Mouse (Mus musculus) kidney, adult 8-10 months (tissue): ENCODE measurements around the gene Il1rl2.
"Not testable (repeated sequence)": the region's sequence is repeated elsewhere in the genome, so short reads cannot be mapped to it uniquely, and the experiment has no call there.

Source experiments
- DNase-seq, 2 experiments: peaks; one replicate each; pipeline ENCODE4 v3.0.0; 2022

Il1rl2 gene

DNA sequence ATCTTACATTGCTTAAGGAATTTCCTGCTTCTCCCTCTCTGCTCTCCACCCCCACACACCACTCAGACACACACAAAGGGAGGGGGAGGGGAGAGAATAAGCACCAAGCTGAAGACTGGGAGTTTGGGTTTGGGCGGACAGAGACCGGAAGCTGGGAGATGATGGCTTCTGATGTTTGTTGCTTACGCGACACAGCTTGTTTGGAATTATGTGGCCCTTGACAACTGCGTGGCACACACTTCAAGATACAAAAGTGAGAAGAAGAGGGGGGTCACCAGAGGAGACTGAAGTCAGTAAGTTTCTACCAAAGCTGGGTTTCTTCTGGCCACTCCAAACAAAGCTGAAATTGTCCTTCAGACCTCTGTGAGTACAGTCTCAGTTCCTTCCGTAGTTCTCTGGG, at the start of gene Il1rl2:
Gene Il1rl2 (plus strand): TSS at position 154 of the 400 bp plus-strand sequence.
- peak in 1 of 2 experiments; percentile 9 for DNase-seq

DNA sequence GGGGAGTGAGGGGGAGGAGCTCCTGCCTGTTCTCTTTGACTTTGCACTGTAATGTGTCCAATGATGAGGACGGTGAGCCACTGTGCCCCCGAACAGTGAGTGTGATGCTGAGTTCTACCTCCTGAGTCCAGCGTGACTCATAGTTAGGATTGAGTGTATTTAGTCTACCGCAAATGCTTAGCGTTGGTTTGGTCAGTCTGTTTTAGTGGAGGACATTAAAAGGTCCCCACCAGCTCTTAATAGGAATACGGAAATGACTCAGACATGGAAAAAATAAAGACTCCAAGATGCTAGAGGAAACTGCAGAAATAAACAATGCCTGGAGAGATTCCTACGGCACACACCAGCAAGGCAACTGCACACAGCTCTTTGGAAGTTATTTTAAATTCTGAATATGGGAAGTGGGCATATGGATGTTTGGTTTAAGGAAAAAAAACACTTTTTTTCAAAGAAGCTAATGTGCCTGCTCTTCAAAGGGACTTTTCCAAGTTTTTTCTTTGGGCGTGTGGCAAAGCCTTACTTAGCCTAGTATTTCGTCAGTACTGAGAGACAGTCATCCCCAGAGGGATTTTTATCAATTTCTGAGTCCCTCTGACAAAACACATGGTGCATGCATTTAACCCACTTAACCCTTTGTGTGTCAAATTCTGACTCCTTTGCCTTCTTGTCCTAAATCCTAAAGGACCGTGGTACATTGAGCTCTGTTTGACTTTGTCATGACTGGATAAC, 49.0 kb upstream of the Il1rl2 start:
- no peak for DNase-seq

DNA sequence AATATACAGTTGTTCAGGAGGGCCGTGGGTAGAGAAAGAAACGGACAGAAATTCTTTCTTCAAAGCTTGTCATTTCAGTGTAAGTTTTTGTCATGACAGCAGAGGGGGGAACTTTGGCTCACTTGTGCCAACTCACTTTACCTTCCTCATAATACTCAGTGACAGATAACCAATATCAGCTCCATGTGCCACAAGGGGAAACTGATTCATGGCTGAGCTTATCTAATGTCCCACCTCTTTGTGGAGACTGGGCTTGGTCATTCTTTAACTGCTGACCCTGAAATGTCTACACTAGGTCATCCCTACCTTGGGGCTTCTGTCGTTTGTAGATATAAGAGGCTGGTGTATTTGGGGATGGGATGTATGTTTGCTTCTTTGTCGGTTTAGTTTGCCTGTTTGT, 46.5 kb upstream of the Il1rl2 start:
- DNase-seq: no peak

DNA sequence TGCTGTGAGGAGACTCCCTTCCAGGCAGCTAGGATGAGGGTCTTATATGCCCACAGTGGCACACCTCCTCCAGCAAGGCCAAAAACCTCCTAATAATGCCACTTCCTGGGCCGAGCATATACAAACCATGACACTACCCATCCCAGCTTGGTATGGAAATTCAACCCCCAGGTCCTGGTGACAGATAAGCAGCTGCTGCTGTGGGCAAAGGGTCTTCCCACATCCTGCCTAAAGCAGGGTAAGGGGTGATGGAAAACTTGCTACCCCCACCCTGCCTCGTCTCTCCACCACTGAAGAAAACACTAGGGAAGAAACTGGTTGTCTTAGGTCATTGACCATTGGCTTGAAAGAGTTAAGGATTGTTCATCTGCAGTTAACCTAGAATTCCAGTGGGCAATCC, 45.7 kb upstream of the Il1rl2 start:
- DNase-seq: no peak

GRCm38 (mm10) chr1:40279182-40279743, 45.1 kb upstream of the Il1rl2 start:
- no peak for DNase-seq

GRCm38 (mm10) chr1:40281950-40282349, 42.5 kb upstream of the Il1rl2 start:
- no peak for DNase-seq

DNA sequence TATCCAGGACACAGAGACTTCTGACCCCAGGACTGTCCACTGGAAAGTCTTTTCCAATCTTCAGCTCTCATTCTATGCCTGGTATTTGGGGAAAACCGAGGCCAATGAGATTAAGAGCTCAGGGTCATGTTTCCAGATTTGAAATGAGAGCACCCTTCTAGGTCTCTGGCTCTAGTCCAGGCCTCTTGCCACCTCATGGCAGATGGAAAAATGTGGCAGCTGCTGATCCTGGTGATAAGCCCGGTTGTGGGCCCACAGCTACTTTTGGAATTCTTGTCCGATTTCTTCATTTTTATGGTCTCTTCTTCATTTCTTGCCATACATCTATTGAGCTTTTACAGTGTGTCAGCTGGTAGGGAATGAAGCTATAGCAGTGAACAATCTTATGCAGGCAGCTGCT, 42.0 kb upstream of the Il1rl2 start:
- no peak for DNase-seq

GRCm38 (mm10) chr1:40283995-40284394, 40.4 kb upstream of the Il1rl2 start:
- DNase-seq: no peak

- DNase-seq: no peak
Measured at GRCm38 (mm10) chr1:40290489-40291255, 33.7 kb upstream of the Il1rl2 start.

GRCm38 (mm10) chr1:40292231-40292630, 32.2 kb upstream of the Il1rl2 start:
- no peak for DNase-seq

GRCm38 (mm10) chr1:40293891-40294290, 30.5 kb upstream of the Il1rl2 start:
- no peak for DNase-seq

- no peak for DNase-seq
Measured at GRCm38 (mm10) chr1:40294824-40295223, 29.6 kb upstream of the Il1rl2 start.

- no peak for DNase-seq
Measured at GRCm38 (mm10) chr1:40298053-40298452, 26.4 kb upstream of the Il1rl2 start.

GRCm38 (mm10) chr1:40303179-40303866, 21.1 kb upstream of the Il1rl2 start:
- DNase-seq: no peak

DNA sequence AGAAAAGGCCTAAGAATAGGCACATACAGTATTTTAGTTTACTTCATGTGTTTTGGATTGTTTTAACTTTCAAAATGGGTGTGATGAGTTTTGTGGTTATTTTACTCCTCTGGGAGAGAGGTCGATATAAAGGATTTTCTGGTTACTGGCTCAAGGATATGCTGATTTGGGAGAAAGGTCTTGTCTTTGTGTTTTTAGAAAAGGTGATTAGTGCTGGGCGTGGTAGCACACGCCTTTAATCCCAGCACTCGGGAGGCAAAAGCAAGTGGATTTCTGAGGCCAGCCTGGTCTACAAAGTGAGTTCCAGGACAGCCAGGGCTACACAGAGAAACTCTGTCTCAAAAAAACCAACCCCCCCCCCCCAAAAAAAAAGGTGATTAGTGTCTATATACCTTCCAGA, 20.1 kb upstream of the Il1rl2 start:
- not testable (repeated sequence) for DNase-seq

DNA sequence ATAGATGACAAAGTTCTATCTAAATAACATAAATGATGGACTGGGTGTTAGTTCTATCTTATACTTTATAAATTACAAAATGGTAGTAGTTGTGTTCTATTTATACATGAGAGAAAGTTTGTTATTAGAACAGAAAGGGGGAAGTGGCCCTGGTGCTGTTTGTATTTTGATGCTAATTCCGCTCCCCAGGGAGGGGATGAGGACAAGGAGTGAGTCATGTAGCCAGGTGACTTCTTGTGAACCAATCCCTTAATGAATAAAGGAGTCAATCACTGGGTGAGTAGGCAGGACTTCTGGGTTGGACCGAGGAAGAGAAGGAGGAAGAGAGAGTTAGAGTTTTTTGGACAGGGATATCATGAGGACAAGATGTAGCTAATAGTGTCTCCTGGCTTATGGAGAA, 18.3 kb upstream of the Il1rl2 start:
- no peak for DNase-seq

DNA sequence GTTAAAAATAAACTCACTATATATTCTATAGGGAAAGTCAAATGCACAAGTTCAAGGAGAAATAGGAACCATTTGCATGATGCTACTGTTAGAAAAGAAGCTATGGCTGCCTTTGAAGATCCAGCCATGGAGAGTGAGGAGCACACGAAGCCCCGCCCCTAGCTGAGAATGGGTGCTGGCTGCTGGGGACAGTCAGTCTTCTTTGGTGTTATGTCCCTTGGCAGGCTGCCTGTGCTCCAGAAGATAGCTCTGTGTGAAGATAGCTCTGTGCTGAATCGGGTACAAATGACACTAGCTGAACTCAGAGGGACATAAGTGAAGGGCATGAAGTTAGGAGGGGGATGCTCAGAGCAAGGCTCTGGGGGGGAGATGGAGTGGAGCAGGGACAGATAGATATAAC, 13.3 kb upstream of the Il1rl2 start:
- DNase-seq: no peak

DNA sequence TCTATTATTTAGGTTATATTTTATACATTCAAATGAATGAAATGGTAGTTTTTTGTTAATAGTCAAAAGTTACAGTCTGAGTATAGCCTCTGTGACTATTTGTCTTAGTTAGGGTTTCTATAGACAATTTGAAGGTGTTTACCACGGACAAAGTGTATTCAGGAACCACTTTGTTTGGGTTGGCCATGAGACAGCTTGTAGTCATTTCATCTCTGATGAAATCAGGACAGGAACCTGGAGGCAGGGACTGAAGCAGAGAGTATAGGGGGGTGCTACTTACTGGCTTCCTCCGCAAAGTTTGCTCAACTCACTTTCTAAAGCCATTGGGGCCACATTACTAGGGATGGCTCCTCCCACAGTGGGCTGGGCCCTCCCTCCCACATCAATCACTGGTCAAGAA, 12.8 kb upstream of the Il1rl2 start:
- DNase-seq: no peak

GRCm38 (mm10) chr1:40314016-40314415, 10.4 kb upstream of the Il1rl2 start:
- DNase-seq: peak in 1 of 2 experiments; percentile 4

- no peak for DNase-seq
Measured at GRCm38 (mm10) chr1:40317657-40318056, 6.8 kb upstream of the Il1rl2 start.

GRCm38 (mm10) chr1:40321824-40322223, 2.6 kb upstream of the Il1rl2 start:
- DNase-seq: no peak

- DNase-seq: no peak
Measured at GRCm38 (mm10) chr1:40322543-40322942, 1.9 kb upstream of the Il1rl2 start.

DNA sequence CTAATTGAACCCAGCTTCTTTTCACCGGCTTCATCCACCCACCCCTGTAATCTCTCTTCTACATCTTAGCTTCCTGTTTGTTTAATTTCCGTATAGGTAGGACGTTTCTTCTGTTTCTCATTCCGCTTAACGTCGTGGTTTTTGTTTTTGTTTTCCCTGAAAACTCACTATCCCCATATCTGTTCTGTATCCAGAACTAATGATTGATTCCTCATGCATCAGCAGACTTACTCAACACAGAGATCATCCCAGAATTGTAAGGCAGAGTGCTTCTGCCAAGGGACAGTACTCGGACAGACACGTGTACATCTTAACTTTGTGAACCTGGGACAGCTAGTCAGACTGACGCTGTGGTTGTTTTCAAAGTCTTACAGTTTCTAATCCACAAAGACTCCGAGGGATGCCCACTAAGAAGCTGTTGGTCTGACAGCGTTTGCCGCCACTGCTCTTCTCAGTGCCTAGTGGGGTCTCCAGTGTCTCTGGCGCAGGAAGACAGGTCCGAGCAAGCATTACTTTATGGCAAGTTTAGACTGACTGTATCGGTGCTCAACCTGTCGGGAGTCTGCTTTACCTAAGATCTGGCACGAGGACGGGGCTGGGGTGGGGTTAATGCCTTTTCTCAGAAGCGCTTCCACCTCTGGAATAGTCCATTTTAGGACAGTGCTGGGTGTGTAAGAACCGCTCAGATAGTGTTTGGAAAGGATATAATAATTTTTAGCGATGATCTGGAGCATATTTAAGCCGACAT, 719 bp downstream of the Il1rl2 start:
- DNase-seq: no peak
